Comparison of ENCODE assay signal across 8 mouse cellular contexts in genomic region chr2:170209121-170209520, GRCm38 (mm10).
A peak's percentile ranks its signal among the peaks of the same experiment; 100 is the strongest.
DNase-seq lines count a peak whose midpoint lies in the region; ATAC-seq lines count a peak whose summit lies in the region.

No protein-coding gene starts in this region.

- intact Hi-C loops in gastrocnemius, postnatal 14 days (cut with DNase I; ENCODE audit: low total_unique reads): no loop called here

- ATAC-seq in megakaryocyte-erythroid progenitor cell, adult 5-6 weeks (replicated peaks; ENCODE audit: low FRiP score, low TSS enrichment, poor library complexity, severe bottlenecking): no peak

- DNase-seq in NIH3T3 (ENCODE audit: low read depth): peak; percentile 64
- DNase-seq in gastrocnemius, postnatal 14 days: peak; percentile 79
- peak; percentile 89 for DNase-seq in kidney, adult 18-20 months
- DNase-seq in lung, postnatal 14 days: peak; percentile 85
- no peak for DNase-seq in left cerebral cortex, adult 8-10 months (ENCODE audit: low spot score in 2 of 2)
- DNase-seq in cerebellum, postnatal 36 days: no peak
- DNase-seq in left cerebral cortex, adult 18-20 months (ENCODE audit: low spot score in 2 of 2): no peak

Comparison
In these comparisons a context has a peak if more than half of its experiments do, and no peak if none do; other contexts are left out.
1. DNase-seq: peak in NIH3T3 (single experiment), gastrocnemius, postnatal 14 days (single experiment), kidney, adult 18-20 months (single experiment) and lung, postnatal 14 days (single experiment); none in left cerebral cortex, adult 8-10 months (0 of 2), cerebellum, postnatal 36 days (0 of 2) and left cerebral cortex, adult 18-20 months (0 of 2).